Mouse (Mus musculus): ENCODE data around the gene Nlrp10.

Gene Nlrp10

DNA sequence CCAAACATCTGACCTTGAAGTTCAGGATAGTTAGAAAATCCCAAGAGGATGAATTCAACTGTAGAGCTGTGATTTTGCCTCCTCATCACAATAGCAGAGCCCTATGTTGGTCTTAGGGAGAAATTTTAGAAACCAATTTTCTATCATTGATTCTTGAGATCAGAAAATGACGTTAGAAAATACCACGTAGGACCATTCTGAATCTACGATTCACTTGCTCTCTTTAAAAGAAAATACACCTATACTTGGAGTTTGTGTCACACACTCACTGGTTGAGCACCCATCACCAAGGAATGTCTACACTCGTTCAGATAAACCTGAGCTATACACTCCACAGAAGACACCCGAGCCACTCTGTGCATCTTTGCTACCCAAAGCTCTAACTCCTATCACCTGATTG lies 35.7 kb downstream of the Nlrp10 start, which contains the start of gene Olfr519:
Gene Olfr519, minus strand, starts transcription at position 101 of the 400 bp plus-strand sequence.
- DNase-seq (ENCODE audit: low spot score in 2 of 2), result no peak

DNA sequence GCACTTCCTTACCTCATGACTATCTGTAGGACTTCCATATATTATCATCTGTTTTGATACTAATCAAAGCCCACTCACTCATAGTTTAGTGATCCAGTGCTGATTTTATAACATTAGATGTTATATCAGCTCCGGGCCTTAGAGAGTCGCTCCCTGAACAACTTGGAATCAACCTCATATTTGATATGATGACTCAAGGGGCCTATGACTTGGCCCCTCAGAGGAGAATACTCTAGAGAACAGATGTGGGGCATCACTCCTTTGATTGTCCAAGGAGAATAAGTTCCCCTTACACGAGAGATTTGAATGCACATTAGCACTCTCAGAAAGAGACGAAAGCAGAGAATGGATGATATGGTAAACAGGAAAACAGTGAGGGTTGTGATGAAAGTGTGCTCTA lies 45.1 kb downstream of the Nlrp10 start, which contains the start of gene Olfr518:
Gene Olfr518, minus strand, starts transcription at position 101 of the 400 bp plus-strand sequence.
- no peak for DNase-seq (ENCODE audit: low spot score in 2 of 2)

DNA sequence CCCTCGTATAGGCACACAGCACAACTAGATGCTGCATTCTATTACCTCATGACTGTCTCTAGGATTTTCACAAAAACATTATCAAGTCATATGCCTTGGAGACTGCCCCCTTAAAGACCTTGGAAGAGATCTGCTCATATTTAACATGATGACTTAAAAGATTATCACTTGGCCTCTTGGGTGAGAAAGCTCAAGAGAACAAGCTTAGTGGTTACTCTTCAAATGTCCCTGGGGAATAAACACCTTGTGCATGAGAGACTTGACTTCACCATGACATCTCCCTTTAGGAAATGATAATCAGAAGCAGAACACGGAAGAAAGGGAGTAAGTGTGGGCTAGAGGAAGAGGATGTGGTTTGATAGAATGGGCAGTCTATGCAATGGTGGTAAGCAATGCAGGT lies 57.7 kb downstream of the Nlrp10 start, which contains the start of gene Olfr517:
Gene Olfr517, minus strand, starts transcription at position 101 of the 400 bp plus-strand sequence.
- no peak for DNase-seq (ENCODE audit: low spot score in 2 of 2)
